ENCODE assay signal across 12 mouse cellular contexts in genomic region chr10:70183210-70184080, GRCm38 (mm10). TPM values are rescaled to one million over a fixed set of nuclear protein-coding genes. Genes with fewer than 3 reads are reported as not detected.
DNase-seq lines count a peak whose midpoint lies in the region; ATAC-seq and TF ChIP-seq lines count a peak whose summit lies in the region.
"Had no signal": no experiment of that assay in that cellular context is flagged by ENCODE, and none has a peak within 500 bp of the region (broad histone marks: within the 10 kb centered on the region; RNA-seq: fewer than 3 reads in every experiment).

No protein-coding gene starts in this region.

- no peaks in the 10 kb centered on the region for H3K9me3 ChIP-seq in forebrain, embryonic 15.5 days

- no peak overlapping the region for H3K9ac ChIP-seq in forebrain, embryonic 15.5 days (replicated peaks)

- peaks cover 20% of the 10 kb centered on the region for H3K36me3 ChIP-seq in forebrain, embryonic 15.5 days

- no peak overlapping the region for H3K4me2 ChIP-seq in forebrain, embryonic 15.5 days (replicated peaks)

- no peak for TF ChIP-seq CTCF in gastrocnemius, adult 2 months (IDR thresholded peaks at IDR 0.05)

- no peaks in the 10 kb centered on the region for H3K27me3 ChIP-seq in forebrain, embryonic 15.5 days
- H3K27me3 ChIP-seq: CH12.LX had no signal

- peak overlapping the region; percentile 68 for H3K27ac ChIP-seq in gastrocnemius, adult 2 months
- peak overlapping the region; percentile 45; the same call in 1 of the 2 replicates for H3K27ac ChIP-seq in forebrain, embryonic 15.5 days (replicated peaks)

- DNase-seq in gastrocnemius, adult 2 months = peak; percentile 67
- DNase-seq in gastrocnemius, postnatal 10 days = no peak
- DNase-seq in kidney, adult 18-20 months = peak; percentile 55
- no peak for DNase-seq in ovary, postnatal 36 days (ENCODE audit: low spot score)
- DNase-seq in cerebellum, adult 9-10 months = no peak
- DNase-seq: adrenal gland, adult 2 months had no signal

- H3K4me1 ChIP-seq in forebrain, embryonic 15.5 days = peaks cover 9% of the 10 kb centered on the region

- intact Hi-C loops in gastrocnemius, adult 2 months (cut with DNase I) = no loop called here

- ATAC-seq in forebrain, embryonic 15.5 days (replicated peaks) = no peak
- ATAC-seq in megakaryocyte progenitor cell, adult 5-6 weeks (replicated peaks; ENCODE audit: poor library complexity) = peak; percentile 51
- no peak for ATAC-seq in monocyte, adult 5-6 weeks (replicated peaks; ENCODE audit: insufficient number of reproducible peaks, low FRiP score, low TSS enrichment, poor library complexity, severe bottlenecking)

- 63% methylated on average over 15 of the region's 15 CpGs for WGBS in forebrain, embryonic 15.5 days

- H3K4me3 ChIP-seq in gastrocnemius, adult 2 months = no peak overlapping the region
- H3K4me3 ChIP-seq in forebrain, embryonic 15.5 days = no peak overlapping the region
- H3K4me3 ChIP-seq: erythroblast, embryonic 14.5 days had no signal

RNA-seq across cellular contexts. Expression of gene Mrln, which starts 21.0 kb away (rescaled TPM):
- total RNA-seq in gastrocnemius, adult 2 months (2021) = 100 to 1,000 TPM; 201 to 276 TPM
- 100 to 1,000 TPM; 153 to 155 TPM for total RNA-seq in gastrocnemius, postnatal 10 days (2021)
- polyA plus RNA-seq in forebrain, embryonic 15.5 days (2015; fragmentation: Nextera tagmentation; extraction: Ambion mirVana) = 0.65 and 1.6 TPM in 2 replicates
- not detected in 2 replicates for total RNA-seq in megakaryocyte progenitor cell, adult 5-6 weeks (2015)
- not detected in 2 replicates for total RNA-seq in megakaryocyte progenitor cell, adult 5-6 weeks (2017)
- total RNA-seq in monocyte, adult 5-6 weeks (2017) = not detected in 3 replicates
- total RNA-seq: CH12.LX; left cerebral cortex, postnatal 14 days had no signal
- polyA plus RNA-seq: adrenal gland, adult 2 months; erythroblast, embryonic 14.5 days had no signal

Comparison
In these comparisons a context has a peak if more than half of its experiments do, and no peak if none do; other contexts are left out.
1. DNase-seq: peak in gastrocnemius, adult 2 months (single experiment) and kidney, adult 18-20 months (single experiment); none in gastrocnemius, postnatal 10 days (single experiment), ovary, postnatal 36 days (single experiment) and cerebellum, adult 9-10 months (single experiment).
2. RNA of gene Mrln, which starts 21.0 kb away (total RNA-seq): 201 to 276 TPM in gastrocnemius, adult 2 months and 153 to 155 TPM in gastrocnemius, postnatal 10 days; not detected in megakaryocyte progenitor cell, adult 5-6 weeks and not detected in monocyte, adult 5-6 weeks; every median in the first group is over 100 times any median in the second.